Mouse (Mus musculus) CD8-positive naive resting alpha-beta T cell, adult 2 months (primary cell): Measurements from ENCODE around the gene Pax5.

ENCODE experiments used
- DNase-seq, 2 experiments: peaks; one replicate each; pipeline ENCODE4 v3.0.0; 2022; ENCODE audit warnings: low read depth in 2 of 2, low spot score in 2 of 2

The Pax5 gene

GRCm38 (mm10) chr4:44488702-44489101, 221.6 kb downstream of the Pax5 start:
- no peak for DNase-seq

GRCm38 (mm10) chr4:44488219-44488618, 222.1 kb downstream of the Pax5 start:
- no peak for DNase-seq

- no peak for DNase-seq
Measured at GRCm38 (mm10) chr4:44482851-44483250, 227.4 kb downstream of the Pax5 start.

GRCm38 (mm10) chr4:44479755-44480154, 230.5 kb downstream of the Pax5 start:
- no peak for DNase-seq
